Mouse (Mus musculus): ENCODE results near the gene Sdf2l1. TPM values are rescaled to one million over a fixed set of nuclear protein-coding genes. Genes with fewer than 3 reads are reported as not detected.
"Not testable (repeated sequence)": the region's sequence is repeated elsewhere in the genome, so short reads cannot be mapped to it uniquely, and the experiment has no call there.

Sdf2l1 gene
- polyA plus RNA-seq, 2 experiments: 35.8 to 38.8 TPM

GRCm38 (mm10) chr16:17168049-17168448 lies 35.9 kb upstream of the Sdf2l1 start:
- Histone ChIP-seq H3K4me2 (replicated peaks; ENCODE audit: low read depth, low read length, severe bottlenecking) (no peak overlapping the region), H3K27me3 (ENCODE audit: control insufficient read depth, insufficient read depth, low read length) (no peaks in the 10 kb centered on the region), H3K27ac (replicated peaks; ENCODE audit: low read depth, low read length) (no peak overlapping the region), H3K36me3 (ENCODE audit: control insufficient read depth, insufficient read depth, low read length) (peaks cover 57% of the 10 kb centered on the region), H3K9ac (ENCODE audit: low read depth, low read length, severe bottlenecking) (no peak overlapping the region), H3K9me3 (ENCODE audit: control insufficient read depth, low read length) (no peaks in the 10 kb centered on the region), H3K4me1 (ENCODE audit: control insufficient read depth, insufficient read depth, low read length) (no peaks in the 10 kb centered on the region), H3K4me3 (replicated peaks; ENCODE audit: low read length) (no peak overlapping the region)
- no peak for DNase-seq (ENCODE audit: low spot score)
- 83% methylated on average over 5 of the region's 5 CpGs for WGBS
- no peak for TF ChIP-seq POLR2A (IDR thresholded peaks at IDR 0.05; ENCODE audit: borderline replicate concordance, extremely low read depth, insufficient read depth, insufficient read length)
- ATAC-seq (ENCODE audit: low FRiP score, low read depth): no peak

DNA sequence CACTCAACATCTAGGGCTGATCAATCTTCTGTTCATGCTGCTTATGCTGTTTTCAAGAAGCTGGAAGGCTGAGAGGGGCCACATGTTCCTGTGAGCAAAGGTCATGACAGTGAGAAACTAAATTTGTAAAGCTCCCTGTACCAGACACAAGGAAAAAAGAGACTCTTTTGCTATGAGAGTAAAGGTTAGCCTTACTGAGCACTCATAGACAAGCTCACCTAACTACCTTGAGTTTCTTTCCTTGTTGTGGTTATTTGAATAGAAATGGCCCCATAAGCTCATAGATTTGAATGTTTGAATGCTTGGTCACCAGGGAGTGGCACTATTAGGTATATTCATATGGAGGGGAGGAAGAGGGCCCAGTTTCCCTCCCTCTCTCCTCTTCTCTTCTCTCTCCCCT lies 35.0 kb upstream of the Sdf2l1 start:
- TF ChIP-seq POLR2A (IDR thresholded peaks at IDR 0.05; ENCODE audit: borderline replicate concordance, extremely low read depth, insufficient read depth, insufficient read length): no peak
- DNase-seq (ENCODE audit: low spot score): no peak
- Histone ChIP-seq H3K27ac (replicated peaks; ENCODE audit: low read depth, low read length) (no peak overlapping the region), H3K36me3 (ENCODE audit: control insufficient read depth, insufficient read depth, low read length) (peaks cover 53% of the 10 kb centered on the region), H3K27me3 (ENCODE audit: control insufficient read depth, insufficient read depth, low read length) (no peaks in the 10 kb centered on the region), H3K9me3 (ENCODE audit: control insufficient read depth, low read length) (no peaks in the 10 kb centered on the region), H3K4me3 (replicated peaks; ENCODE audit: low read length) (no peak overlapping the region), H3K4me1 (ENCODE audit: control insufficient read depth, insufficient read depth, low read length) (no peaks in the 10 kb centered on the region), H3K9ac (ENCODE audit: low read depth, low read length, severe bottlenecking) (no peak overlapping the region), H3K4me2 (replicated peaks; ENCODE audit: low read depth, low read length, severe bottlenecking) (no peak overlapping the region)
- ATAC-seq (ENCODE audit: low FRiP score, low read depth): no peak

- not testable (repeated sequence) for H3K9ac ChIP-seq (ENCODE audit: low read depth, low read length, severe bottlenecking); H3K4me1 ChIP-seq (ENCODE audit: control insufficient read depth, insufficient read depth, low read length); H3K27me3 ChIP-seq (ENCODE audit: control insufficient read depth, insufficient read depth, low read length); DNase-seq (ENCODE audit: low spot score); H3K4me3 ChIP-seq (replicated peaks; ENCODE audit: low read length); H3K4me2 ChIP-seq (replicated peaks; ENCODE audit: low read depth, low read length, severe bottlenecking); H3K9me3 ChIP-seq (ENCODE audit: control insufficient read depth, low read length); ATAC-seq (ENCODE audit: low FRiP score, low read depth); H3K27ac ChIP-seq (replicated peaks; ENCODE audit: low read depth, low read length)
- H3K36me3 ChIP-seq (ENCODE audit: control insufficient read depth, insufficient read depth, low read length): peaks cover 49% of the 10 kb centered on the region
- WGBS: 94% methylated on average over 1 of the region's 1 CpGs
These were observed 33.3 kb upstream of the Sdf2l1 start for GRCm38 (mm10) chr16:17165478-17165877.

GRCm38 (mm10) chr16:17154346-17154745 lies 22.2 kb upstream of the Sdf2l1 start:
- no peak overlapping the region for H3K4me3 ChIP-seq (replicated peaks; ENCODE audit: low read length)
- 95% methylated on average over 2 of the region's 2 CpGs for WGBS
- no peak overlapping the region for H3K9ac ChIP-seq (ENCODE audit: low read depth, low read length, severe bottlenecking)
- no peak for TF ChIP-seq POLR2A (IDR thresholded peaks at IDR 0.05; ENCODE audit: borderline replicate concordance, extremely low read depth, insufficient read depth, insufficient read length)
- no peak overlapping the region for H3K27ac ChIP-seq (replicated peaks; ENCODE audit: low read depth, low read length)
- peaks cover 72% of the 10 kb centered on the region for H3K36me3 ChIP-seq (ENCODE audit: control insufficient read depth, insufficient read depth, low read length)
- DNase-seq (ENCODE audit: low spot score) (no peak), ATAC-seq (ENCODE audit: low FRiP score, low read depth) (no peak)
- H3K4me2 ChIP-seq (replicated peaks; ENCODE audit: low read depth, low read length, severe bottlenecking): no peak overlapping the region
- no peaks in the 10 kb centered on the region for H3K4me1 ChIP-seq (ENCODE audit: control insufficient read depth, insufficient read depth, low read length)
- H3K27me3 ChIP-seq (ENCODE audit: control insufficient read depth, insufficient read depth, low read length): no peaks in the 10 kb centered on the region
- no peaks in the 10 kb centered on the region for H3K9me3 ChIP-seq (ENCODE audit: control insufficient read depth, low read length)

GRCm38 (mm10) chr16:17151874-17152273 lies 19.7 kb upstream of the Sdf2l1 start:
- Histone ChIP-seq H3K4me3 (replicated peaks; ENCODE audit: low read length) (no peak overlapping the region), H3K4me2 (replicated peaks; ENCODE audit: low read depth, low read length, severe bottlenecking) (no peak overlapping the region), H3K9ac (ENCODE audit: low read depth, low read length, severe bottlenecking) (no peak overlapping the region), H3K4me1 (ENCODE audit: control insufficient read depth, insufficient read depth, low read length) (peaks cover 7% of the 10 kb centered on the region), H3K27me3 (ENCODE audit: control insufficient read depth, insufficient read depth, low read length) (0 out of 2 replicates have a peak, but pooled peaks cover 7% of the 10 kb centered on the region), H3K27ac (replicated peaks; ENCODE audit: low read depth, low read length) (no peak overlapping the region), H3K36me3 (ENCODE audit: control insufficient read depth, insufficient read depth, low read length) (peaks cover 52% of the 10 kb centered on the region), H3K9me3 (ENCODE audit: control insufficient read depth, low read length) (no peaks in the 10 kb centered on the region)
- WGBS: 92% methylated on average over 4 of the region's 4 CpGs
- no peak for TF ChIP-seq POLR2A (IDR thresholded peaks at IDR 0.05; ENCODE audit: borderline replicate concordance, extremely low read depth, insufficient read depth, insufficient read length)
- ATAC-seq (ENCODE audit: low FRiP score, low read depth) (no peak), DNase-seq (ENCODE audit: low spot score) (no peak)

Data from limb, embryonic 14.5 days (tissue).